Mouse (Mus musculus): ENCODE results near the gene Tmem30b. TPM values are rescaled to one million over a fixed set of nuclear protein-coding genes. Genes with fewer than 3 reads are reported as not detected.
"Not testable (repeated sequence)": the region's sequence is repeated elsewhere in the genome, so short reads cannot be mapped to it uniquely, and the experiment has no call there.

Gene Tmem30b
- polyA plus RNA-seq (2012; rRNA removed), result 29.2 and 33.1 TPM in 2 replicates

DNA sequence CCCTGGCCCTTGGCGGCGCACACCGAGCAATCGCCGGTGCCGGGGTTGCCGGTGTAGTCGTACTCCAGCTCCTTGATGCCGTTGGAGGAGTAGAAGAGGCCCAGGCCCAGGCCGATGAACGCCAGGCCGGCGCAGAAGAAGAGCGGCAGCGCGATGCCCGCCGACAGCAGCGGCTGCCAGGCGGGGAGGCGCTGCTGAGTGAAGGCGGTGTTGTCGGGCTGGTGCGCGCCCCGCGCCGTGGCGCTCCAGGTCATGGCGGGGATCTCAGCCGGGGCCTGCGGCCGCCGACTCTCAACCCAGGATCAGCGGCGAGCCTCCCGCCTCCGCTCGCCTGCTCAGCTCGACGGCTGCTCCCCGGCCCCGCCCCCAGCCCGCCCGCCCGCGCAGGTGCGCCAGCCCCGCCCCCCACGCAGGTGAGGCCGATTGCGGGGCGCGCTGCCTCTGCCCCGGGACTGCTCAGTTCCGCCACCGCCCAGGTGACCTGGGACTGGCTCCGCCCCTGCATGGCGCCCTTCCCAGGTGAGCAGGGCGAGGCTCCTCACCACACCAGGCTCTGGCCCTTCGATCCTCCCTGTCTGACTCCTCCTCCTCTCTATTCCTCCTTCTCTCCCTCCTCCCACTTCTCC, at the start of gene Tmem30b:
Tmem30b (minus strand) TSS at position 307 of the 626 bp plus-strand sequence.
- DNase-seq (ENCODE audit: low spot score), result peak; percentile 57

DNA sequence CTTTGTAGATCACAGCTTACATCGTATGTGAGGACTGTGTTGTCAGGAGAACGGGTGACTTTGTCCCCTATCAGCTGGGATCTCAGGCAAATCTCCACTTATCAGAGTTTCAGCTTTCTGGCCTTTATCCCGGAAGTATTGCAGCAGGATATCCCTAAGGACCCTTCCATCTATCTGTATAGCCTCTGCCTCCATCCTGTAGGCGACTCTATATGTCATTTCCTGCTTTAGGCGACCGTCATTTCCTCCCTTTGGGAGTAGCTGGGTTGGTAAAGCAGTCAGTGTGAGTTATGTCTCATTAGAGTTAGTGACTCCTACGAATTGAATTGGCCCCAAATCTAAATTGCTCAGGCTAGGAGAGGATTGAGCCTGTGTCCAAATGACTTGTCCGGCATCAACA, 49.0 kb upstream of the Tmem30b start:
- DNase-seq (ENCODE audit: low spot score), result no peak

DNA sequence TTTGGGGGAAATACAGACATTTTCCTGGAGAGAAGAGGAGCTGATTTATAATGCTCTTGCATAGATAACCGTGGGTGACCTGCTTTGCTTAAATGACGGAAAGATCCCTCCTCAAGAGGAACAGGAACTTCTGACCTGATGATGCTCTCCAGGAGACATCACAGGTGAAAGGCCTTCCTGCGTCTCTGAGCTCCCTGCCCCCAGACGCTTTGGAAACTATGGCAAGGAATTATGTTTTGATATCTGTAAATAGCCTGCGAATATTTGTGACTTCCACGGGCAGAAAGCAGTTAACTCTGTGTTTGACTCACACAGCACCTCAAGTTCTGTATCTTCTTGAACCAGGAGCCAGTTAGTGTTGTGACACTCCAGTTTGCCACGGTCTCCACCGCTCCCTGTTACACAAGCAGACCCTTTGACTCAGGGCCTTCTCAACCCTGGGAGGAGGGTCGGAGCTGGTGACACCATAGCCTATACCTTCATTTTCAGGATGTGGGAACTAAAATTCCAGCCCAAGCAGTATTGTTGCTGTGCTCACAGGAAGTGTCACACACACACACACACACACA, 48.1 kb upstream of the Tmem30b start:
- DNase-seq (ENCODE audit: low spot score), result no peak

DNA sequence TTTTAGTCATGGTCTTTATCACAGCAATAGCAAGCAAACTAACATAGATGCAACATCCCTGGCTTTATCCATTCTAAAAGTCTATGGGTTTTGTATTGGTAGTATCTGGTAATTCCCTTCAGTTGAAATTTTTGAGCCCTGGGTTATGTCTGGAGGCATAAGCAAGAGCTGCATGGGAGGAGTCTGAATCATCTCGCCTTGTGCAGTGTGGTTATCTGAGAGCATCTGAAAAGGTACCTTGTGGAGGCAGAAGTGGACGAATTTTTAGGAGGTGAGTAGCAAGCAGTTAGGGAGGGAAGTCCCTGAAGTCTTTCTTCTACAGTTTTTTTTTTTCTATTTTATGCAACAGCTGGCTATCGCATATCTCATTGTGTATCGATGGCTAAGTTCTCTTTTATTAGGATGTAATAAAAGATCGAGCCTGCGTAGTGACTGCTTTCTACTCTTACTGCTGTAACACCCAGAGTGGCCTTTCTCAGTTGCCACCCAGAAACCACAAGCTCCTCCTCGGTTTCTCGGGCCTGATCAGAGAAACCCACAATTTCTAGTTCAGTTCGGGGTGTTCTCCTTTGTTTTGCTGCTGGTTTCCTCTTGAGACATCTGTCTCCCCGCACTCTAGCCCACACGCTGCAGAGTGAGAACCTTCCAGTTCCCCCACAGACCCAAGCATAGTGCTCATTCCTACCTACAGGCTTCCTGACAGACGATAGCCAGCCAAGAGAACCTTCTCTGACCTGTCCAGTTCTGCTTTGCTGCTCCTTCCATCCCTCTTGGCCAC, 47.0 kb upstream of the Tmem30b start:
- DNase-seq (ENCODE audit: low spot score), result no peak

DNA sequence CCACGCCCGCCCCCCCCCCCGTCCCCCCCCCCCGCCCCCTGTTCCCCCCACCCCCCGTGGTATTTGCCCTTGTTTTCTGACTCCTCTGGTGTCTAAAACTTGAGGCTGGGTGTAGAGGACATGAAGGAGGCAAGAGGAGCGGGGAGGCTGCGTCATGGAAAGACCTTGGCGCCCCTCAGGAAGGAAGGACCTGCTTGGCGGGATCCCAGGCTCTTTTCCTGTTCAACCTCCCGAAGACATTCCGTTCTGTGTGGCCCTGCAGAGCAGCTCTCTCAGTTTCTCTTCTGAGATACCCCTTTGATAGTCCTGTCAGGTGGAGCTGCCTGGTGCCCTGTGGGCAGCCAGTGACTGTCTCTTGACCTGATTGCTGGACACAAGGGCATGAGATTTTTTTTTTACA, 45.4 kb upstream of the Tmem30b start:
- no peak for DNase-seq (ENCODE audit: low spot score)

DNA sequence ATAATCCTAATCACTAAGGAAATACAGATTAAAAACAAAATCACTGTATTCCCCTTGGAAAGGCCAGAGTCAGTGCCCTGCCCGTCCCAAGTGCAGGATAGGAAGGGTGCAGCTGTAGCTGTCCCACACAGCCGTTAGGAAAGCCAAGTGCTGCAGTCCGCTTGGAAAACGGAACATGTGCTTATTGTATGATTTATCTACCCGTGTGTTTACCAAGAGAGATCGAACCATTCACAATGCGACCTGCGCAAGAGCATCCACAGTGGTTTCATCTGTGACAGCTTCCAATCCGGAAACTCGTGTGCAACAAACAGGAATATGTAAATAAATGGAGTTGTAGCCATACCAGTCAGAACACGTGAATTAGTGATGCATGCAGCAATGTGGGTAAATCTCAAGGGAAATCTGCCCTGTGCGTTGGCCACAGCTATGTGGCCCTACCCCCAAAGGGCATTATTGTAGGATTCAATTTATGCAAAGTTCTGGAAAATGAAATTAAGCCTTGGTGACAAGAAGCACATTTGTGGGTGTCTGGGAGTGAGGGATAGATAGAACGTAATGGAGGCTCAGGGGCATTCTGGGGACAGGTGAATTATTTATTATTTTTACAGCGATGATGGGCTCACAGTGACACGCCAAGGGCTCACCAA, 44.6 kb upstream of the Tmem30b start:
- DNase-seq (ENCODE audit: low spot score), result no peak

DNA sequence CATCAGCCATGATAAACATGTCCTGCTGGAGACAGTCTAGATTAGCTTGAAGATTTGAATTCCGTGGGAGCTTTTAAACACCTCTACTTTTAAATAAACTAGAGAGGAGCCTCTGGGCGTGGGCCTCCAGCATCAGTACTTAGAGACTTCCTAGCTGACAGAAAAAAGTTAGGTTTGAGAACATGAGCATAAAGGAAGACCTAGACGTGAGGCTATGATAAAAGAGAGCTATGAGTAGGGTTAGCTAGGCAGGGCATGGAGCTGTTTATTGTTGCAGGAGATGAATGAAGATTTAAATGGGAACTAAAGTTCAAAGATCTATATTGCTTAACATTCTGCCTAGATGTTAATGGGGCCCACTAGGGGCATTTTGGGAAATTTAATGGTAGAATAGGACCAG, 41.1 kb upstream of the Tmem30b start:
- DNase-seq (ENCODE audit: low spot score), result no peak

DNA sequence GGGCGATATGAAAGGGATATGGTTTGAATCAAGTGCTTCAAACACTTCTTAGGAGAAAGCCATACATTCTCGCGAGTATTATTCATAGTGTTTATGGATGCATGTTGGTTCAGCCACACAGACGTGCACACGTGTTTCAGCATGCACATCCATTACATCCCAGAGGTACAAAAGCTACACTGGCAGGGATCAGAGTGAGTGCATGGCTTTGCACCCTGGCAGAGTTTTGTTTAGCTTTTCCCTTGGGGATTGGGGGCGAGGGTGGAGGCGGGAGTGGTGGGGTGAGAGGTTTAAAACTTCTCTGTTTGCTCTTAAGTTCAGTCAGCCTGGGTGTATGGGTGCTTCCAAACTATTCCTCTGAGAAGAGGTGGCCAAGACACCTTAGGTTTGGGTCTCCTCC, 39.7 kb upstream of the Tmem30b start:
- DNase-seq (ENCODE audit: low spot score), result no peak

DNA sequence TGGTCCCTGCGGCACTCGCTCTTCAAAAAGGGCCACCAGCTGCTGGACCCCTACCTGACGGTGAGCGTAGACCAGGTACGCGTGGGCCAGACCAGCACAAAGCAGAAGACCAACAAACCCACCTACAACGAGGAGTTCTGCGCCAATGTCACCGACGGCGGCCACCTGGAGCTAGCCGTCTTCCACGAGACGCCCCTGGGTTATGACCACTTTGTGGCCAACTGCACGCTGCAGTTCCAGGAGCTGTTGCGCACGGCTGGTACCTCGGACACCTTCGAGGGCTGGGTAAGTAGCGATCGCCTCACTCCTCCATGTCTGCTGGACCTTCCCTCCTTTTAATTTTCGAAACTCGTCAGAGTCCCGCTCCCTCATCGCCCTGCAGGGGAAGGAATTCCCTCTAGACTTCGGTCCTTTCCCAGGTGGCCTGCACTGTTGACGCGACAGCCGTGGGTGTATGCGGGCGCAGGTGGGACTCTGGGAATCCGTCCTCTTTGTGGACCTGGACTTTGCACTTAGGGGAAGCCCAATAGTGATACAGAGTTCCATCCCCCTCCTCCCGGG, 39.1 kb upstream of the Tmem30b start:
- DNase-seq (ENCODE audit: low spot score), result peak; percentile 29

DNA sequence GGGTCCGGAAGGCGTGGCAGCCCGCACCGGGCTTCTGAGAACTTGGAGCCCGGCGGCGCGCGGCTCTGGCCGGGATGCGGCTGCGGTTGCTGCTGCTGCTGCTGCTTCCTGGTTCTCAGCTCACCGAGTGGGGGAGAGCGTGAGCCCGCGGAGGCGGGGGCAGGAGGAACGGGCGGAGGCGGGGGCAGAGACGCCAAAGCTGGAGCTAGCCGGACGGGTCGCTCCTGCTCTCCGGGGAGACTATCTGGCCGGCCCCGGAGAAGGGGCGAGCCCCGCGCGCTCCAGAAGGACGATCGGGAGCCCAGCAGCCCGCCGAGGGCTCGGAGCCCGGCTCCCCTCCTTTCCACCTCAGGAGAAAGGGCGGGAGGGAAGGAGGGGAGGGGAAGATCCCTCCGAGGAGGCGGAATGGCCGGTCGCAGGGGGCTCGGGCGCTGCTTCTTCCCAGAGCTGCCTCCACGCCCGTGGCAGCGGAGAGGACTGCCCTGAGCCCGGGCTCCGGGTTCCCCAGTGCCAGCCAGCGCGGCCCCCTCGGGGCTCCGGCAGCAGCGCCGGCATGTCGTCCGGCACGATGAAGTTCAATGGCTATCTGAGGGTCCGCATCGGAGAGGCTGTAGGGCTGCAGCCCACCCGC, 38.5 kb upstream of the Tmem30b start, which contains the start of gene Prkch:
Prkch (plus strand) TSS at position 187 of the 631 bp plus-strand sequence.
- DNase-seq (ENCODE audit: low spot score), result peak; percentile 75

DNA sequence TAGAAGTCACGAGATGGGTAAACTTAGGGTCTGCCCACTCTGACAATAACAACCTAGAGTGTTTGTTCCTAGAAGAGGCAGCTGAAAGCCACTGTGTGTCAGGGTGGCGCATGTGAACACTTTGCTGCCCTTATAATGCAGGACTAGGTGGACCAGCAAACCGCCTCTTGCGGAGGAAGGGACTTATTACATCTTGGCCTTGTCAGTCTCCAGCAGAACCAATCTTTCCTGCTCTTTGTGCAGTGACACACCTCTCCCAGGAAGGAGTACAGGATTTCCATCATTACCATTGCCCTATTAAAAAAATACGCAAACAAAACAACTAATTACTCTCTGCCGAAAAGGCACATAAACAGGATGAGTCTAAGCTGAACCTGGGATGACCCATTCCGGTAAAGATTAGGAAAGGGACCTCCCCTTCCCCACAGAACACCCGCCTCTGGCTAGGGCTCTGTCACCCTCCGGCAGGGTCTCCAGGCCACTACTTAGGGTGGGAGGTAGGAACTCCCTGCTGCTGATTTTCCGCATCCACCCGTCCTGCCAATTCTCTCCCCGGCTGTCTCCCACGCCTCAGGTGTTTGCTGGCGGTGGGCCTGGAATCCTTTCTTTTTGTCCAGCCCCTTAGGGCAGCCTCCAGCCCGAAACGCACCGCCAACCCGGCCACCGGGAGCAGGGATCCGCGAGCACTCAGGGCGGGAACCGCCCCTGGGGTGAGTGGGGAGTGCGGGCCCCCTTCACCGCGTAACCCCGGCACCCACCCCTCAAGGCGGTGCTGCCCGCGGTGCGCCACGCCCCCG, 37.8 kb upstream of the Tmem30b start:
- no peak for DNase-seq (ENCODE audit: low spot score)

DNA sequence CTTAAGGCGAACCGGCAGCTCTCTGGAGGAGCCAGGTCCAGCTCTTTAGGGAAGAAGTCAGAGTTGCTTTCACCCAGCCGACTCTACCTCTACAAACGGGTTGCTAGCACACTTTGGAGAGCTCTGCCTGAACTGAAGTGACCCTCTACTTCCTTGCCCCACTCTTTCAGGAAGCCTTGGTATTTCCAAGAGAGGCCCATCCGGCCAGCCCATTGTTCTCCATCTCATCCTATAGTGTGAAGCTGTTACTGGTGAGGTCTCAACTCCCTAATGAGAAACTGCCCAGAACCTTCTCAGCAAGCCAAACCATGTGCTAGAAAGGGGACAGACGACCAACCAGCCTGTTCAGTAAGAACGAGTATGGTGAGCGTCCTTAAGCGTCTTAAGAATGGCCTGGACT, 37.1 kb upstream of the Tmem30b start:
- DNase-seq (ENCODE audit: low spot score), result no peak

DNA sequence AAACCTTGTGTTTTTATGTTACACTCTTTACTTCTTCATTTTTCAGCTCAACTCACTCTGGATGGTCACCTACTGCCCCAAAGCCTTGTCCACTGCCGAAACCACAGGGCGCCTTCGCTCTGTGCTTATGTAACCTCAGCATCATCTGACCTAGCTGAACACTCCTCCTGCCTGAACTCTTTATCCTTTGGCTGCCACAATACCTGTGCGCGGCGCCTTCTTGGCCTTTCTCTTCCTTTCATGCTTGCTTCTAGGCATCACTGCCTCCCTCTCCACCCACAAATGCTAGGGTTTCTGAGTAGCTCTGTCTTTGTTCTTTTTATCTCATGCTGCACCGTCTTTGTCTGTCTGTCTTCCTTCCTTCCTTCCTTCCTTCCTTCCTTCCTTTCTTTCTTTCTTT, 34.6 kb upstream of the Tmem30b start:
- DNase-seq (ENCODE audit: low spot score), result no peak

DNA sequence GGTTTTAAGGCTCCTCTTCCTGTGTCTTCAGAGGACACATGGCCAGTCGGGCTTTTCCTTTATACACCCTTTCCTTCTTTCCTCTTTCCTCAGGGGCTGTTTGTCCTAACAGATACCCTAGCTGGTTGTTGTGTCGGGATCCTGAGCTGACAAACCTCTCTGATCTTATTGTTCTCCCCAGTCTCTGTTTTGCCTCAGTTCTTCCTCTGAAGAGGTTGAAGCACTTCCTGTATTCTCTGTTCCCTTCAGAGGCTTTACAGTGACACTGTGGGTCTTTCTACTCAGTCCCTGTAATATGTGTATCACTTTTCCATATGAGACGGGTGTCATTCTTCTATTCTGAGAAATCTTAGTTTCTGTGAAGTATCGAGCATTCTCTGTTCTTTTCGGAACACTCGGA, 31.9 kb upstream of the Tmem30b start:
- no peak for DNase-seq (ENCODE audit: low spot score)

DNA sequence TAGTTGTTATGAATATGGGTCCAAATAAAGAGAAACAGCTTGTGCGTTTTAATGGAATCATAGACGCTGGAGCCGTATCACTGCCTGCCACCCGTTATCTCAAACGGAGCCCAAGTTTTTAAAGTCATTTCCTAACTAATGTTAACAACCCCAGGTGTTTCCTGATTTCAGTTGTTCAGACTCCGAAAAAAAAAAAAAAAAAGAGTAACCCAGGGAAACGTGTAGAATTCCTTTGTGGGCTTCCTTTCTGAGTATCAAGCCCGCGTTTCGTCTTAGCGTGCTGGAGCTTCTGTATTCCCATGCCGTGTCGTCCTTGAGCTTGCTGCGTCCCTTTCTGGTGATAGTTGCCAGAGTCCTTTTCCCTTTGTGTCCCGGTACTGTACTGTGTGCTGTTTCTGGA, 28.4 kb upstream of the Tmem30b start:
- no peak for DNase-seq (ENCODE audit: low spot score)

DNA sequence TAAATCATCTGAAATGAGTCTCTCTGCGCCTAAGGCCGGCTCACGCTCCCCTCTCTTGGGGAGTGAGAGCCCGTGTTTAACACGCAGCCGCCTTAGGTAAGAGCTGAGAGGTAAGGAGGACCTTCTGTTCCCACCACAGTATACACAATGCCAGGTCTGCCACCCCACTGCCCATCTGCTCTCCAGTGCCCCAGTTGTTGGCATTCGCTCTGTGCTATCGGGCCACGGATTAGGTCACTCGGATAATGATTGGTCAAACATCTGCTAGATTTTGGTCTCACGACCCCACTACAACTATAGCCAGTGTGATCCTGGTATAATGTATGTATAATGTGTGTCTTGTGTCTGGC, 19.4 kb upstream of the Tmem30b start:
- no peak for DNase-seq (ENCODE audit: low spot score)

DNA sequence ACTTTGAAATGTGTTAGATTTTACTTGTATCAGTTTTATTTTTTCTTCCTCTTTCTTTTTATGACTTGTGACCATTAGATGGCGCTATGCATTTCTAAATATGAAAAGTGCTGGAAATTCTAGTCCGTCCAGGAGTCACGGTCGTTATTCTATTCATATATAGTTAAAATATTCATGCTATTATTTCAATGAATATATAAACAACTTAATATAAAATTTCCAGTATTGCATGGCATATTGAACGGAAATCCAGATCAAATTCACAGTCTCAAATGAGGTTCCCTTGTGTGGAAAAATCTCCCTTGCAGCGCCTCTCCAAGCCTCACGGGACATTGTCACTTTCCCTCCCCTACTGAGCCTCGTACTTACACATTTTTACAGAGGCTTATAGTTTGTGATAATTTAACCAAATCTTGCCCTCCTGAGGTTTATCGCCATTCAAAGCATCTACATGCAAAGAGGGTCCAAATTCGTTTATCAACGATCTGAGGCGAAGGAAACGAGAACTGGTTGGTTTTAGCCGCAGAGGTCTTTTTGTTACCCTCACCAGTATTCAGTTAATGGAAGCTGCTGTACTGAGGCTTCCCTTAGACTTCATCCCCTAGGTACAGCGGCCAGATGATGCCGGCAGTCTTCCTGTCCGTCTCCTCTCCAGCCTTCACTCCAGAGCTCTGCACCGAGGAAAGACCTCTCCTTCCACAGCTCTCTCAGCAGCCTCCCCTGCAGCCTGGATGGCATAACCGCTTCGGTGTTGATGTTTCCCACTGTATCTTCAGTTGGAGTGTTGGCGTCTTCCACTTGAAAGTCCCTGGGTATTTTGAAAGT, 18.8 kb upstream of the Tmem30b start:
- DNase-seq (ENCODE audit: low spot score), result no peak

DNA sequence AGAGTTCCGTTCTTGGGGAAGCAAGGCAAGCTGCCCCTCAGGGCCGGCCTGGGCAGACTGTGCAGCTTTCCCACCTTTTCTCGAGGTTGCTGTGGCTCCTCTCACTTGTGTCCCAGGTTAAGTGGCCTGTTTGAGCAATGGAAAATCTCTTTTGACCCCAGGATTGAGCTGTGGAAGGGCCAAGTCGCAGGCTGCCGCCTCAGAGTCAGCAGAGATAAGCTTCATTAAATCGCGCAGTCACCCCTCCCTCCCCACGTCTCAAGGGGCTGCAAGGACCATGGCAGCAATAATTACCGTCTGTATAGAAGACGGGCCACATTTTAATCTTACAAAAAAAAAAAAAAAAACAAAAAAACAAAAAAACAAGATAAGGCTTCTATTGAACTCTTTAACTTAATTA, 18.0 kb upstream of the Tmem30b start:
- no peak for DNase-seq (ENCODE audit: low spot score)

DNA sequence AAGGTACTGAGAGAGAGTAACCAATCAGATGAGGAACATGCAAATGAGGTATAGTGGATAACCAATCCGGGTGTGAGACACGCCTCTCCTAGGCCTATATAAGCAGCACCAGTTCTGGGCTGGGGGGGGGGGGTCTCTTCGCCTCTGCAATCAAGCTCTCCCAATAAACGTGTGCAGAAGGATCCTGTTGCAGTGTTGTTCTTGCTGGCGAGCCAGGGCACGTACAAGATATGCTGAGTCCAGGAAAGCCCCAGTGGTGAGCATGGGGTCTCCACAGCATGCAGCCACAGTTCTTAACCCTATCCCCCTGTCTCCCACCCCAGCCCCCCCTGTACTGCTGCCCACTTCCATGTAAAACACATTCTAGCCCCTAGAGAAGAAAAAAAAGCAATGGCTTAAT, 16.9 kb upstream of the Tmem30b start:
- DNase-seq (ENCODE audit: low spot score), result not testable (repeated sequence)

DNA sequence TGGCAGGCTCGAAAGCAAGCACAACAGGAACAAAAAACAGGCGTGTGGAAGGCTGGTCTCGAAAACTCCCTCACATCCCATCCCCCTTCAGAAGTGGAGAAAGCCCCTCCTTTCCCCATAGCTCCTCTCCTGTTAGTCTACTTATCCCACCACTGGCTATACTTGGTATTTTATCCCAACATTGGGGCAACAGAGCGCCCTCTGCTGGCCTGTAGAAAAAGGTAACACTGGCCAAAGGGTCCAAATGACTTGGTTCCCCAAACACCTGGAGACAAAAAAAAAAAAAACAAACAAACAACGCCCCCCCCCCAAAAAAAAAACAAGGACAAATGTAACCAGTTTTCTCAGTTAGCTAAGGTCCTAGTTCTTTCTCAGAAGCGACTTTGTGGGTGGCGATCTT, 13.9 kb upstream of the Tmem30b start:
- DNase-seq (ENCODE audit: low spot score), result no peak
